Mouse (Mus musculus) left cerebral cortex, adult 2 months (tissue): ENCODE measurements around the gene Pirt. TPM values are rescaled to one million over a fixed set of nuclear protein-coding genes. Genes with fewer than 3 reads are reported as not detected.
A peak's percentile ranks its signal among the peaks of the same experiment; 100 is the strongest.

Experiments
- DNase-seq, 2 experiments: peaks; one replicate each; pipeline ENCODE4 v3.0.0; 2021 to 2022; ENCODE audit warnings: low spot score in 2 of 2, mixed read lengths in 1 of 2; ENCODE audit errors: extremely low spot score in 1 of 2
- H3K27ac ChIP-seq: fragments of 200-600 bp; 2 replicates; pipeline ENCODE4 v1.8.1; 2022
- H3K4me3 ChIP-seq: fragments of 200-600 bp; 2 replicates; pipeline ENCODE4 v1.8.1; 2022
- CTCF ChIP-seq: fragments of 200-600 bp; IDR thresholded peaks from 2 replicates; pipeline ENCODE4 v1.8.1; 2022; ENCODE audit warnings: antibody characterized with exemption, mild to moderate bottlenecking, moderate library complexity
- intact Hi-C: fragments of 180-260 bp; cut with DNase I; formaldehyde crosslinking; loops from one replicate; pipeline ENCODE4 v1.15.1; 2025
- total RNA-seq, 2 experiments: library from RNA; stranded (reverse); gene quantifications; 2 replicates each; pipeline ENCODE4 v1.2.3; 2021

Gene Pirt
- total RNA-seq, 2 experiments from 2014 or later = 0.16 to 0.23 TPM

GRCm38 (mm10) chr11:66912531-66913458 lies 1.0 kb downstream of the Pirt start:
- no peak overlapping the region for H3K4me3 ChIP-seq
- H3K27ac ChIP-seq = no peak overlapping the region
- intact Hi-C loops = no loop called here
- DNase-seq = no peak
- no peak for TF ChIP-seq CTCF

- H3K4me3 ChIP-seq = no peak overlapping the region
- no peak overlapping the region for H3K27ac ChIP-seq
- TF ChIP-seq CTCF = peak; percentile 64
- peak; percentile 26 to 33 for DNase-seq
- intact Hi-C loops = loop anchor here (2.0 kb wide), 2 partner anchors 71 to 107 kb away; no protein-coding TSS in a partner anchor
These were observed 2.5 kb downstream of the Pirt start for GRCm38 (mm10) chr11:66914249-66914648.

- TF ChIP-seq CTCF = no peak
- DNase-seq = no peak
- intact Hi-C loops = no loop called here
- no peak overlapping the region for H3K4me3 ChIP-seq
- H3K27ac ChIP-seq = no peak overlapping the region
These were observed 8.2 kb downstream of the Pirt start for GRCm38 (mm10) chr11:66920012-66920411.

- H3K4me3 ChIP-seq = no peak overlapping the region
- intact Hi-C loops = no loop called here
- no peak for DNase-seq
- H3K27ac ChIP-seq = no peak overlapping the region
- TF ChIP-seq CTCF = no peak
These were observed 12.5 kb downstream of the Pirt start for GRCm38 (mm10) chr11:66924095-66924823.

- no peak overlapping the region for H3K27ac ChIP-seq
- no peak for DNase-seq
- no peak overlapping the region for H3K4me3 ChIP-seq
- TF ChIP-seq CTCF = no peak
- intact Hi-C loops = no loop called here
These were observed 16.5 kb downstream of the Pirt start for GRCm38 (mm10) chr11:66928311-66928710.

GRCm38 (mm10) chr11:66932827-66933599 lies 21.2 kb downstream of the Pirt start:
- no peak for TF ChIP-seq CTCF
- Histone ChIP-seq H3K27ac (no peak overlapping the region), H3K4me3 (no peak overlapping the region)
- DNase-seq = no peak
- intact Hi-C loops = no loop called here

- DNase-seq = no peak
- intact Hi-C loops = no loop called here
- no peak for TF ChIP-seq CTCF
- Histone ChIP-seq H3K27ac (no peak overlapping the region), H3K4me3 (no peak overlapping the region)
These were observed 22.8 kb downstream of the Pirt start for GRCm38 (mm10) chr11:66934428-66935173.

GRCm38 (mm10) chr11:66942011-66942410 lies 30.2 kb downstream of the Pirt start:
- no peak for TF ChIP-seq CTCF
- Histone ChIP-seq H3K4me3 (no peak overlapping the region), H3K27ac (no peak overlapping the region)
- intact Hi-C loops = no loop called here
- no peak for DNase-seq

- intact Hi-C loops = no loop called here
- DNase-seq = no peak
- H3K27ac ChIP-seq = no peak overlapping the region
- no peak for TF ChIP-seq CTCF
- no peak overlapping the region for H3K4me3 ChIP-seq
These were observed 33.5 kb downstream of the Pirt start for GRCm38 (mm10) chr11:66945224-66945767.

- Histone ChIP-seq H3K4me3 (no peak overlapping the region), H3K27ac (no peak overlapping the region)
- no peak for DNase-seq
- TF ChIP-seq CTCF = no peak
- intact Hi-C loops = no loop called here
These were observed 34.7 kb downstream of the Pirt start for GRCm38 (mm10) chr11:66946521-66946920.

- DNase-seq = no peak
- intact Hi-C loops = no loop called here
- no peak overlapping the region for H3K27ac ChIP-seq
- TF ChIP-seq CTCF = no peak
- H3K4me3 ChIP-seq = no peak overlapping the region
These were observed 35.1 kb downstream of the Pirt start for GRCm38 (mm10) chr11:66946922-66947321.
